Mouse (Mus musculus) midbrain, embryonic 13.5 days (tissue): ENCODE data around the gene Mtfr1l. TPM values are rescaled to one million over a fixed set of nuclear protein-coding genes. Genes with fewer than 3 reads are reported as not detected.
"Not testable (repeated sequence)": the region's sequence is repeated elsewhere in the genome, so short reads cannot be mapped to it uniquely, and the experiment has no call there.

ENCODE experiments used
- ATAC-seq: fragments of 200-750 bp; cut with Nextera tagmentation; 2 replicates; pipeline ENCODE4 v1.8.0; 2017; ENCODE audit warnings: mild to moderate bottlenecking, moderate TSS enrichment, moderate library complexity
- H3K27ac ChIP-seq: fragments of 300-500 bp; sonication (generic); 2 replicates; pipeline ENCODE4 v1.5.1; 2015; ENCODE audit warnings: inconsistent platforms, mild to moderate bottlenecking, moderate library complexity
- H3K27me3 ChIP-seq: fragments of 300-500 bp; sonication (generic); 2 replicates; pipeline ENCODE4 v1.6.1; 2015; ENCODE audit warnings: mild to moderate bottlenecking, inconsistent platforms
- H3K36me3 ChIP-seq: fragments of 300-500 bp; sonication (generic); 2 replicates; pipeline ENCODE4 v1.6.1; 2015; ENCODE audit warnings: mild to moderate bottlenecking, inconsistent platforms
- H3K4me1 ChIP-seq: fragments of 300-500 bp; sonication (generic); replicated peaks from 2 replicates; pipeline ENCODE4 v1.6.1; 2015; ENCODE audit warnings: inconsistent platforms
- H3K4me2 ChIP-seq: fragments of 300-500 bp; sonication (generic); replicated peaks from 2 replicates; pipeline ENCODE4 v1.6.1; 2015; ENCODE audit warnings: moderate library complexity, mild to moderate bottlenecking, inconsistent platforms
- H3K4me3 ChIP-seq: fragments of 300-500 bp; sonication (generic); replicated peaks from 2 replicates; pipeline ENCODE4 v1.5.1; 2015; ENCODE audit warnings: mild to moderate bottlenecking, inconsistent platforms
- H3K9ac ChIP-seq: fragments of 300-500 bp; sonication (generic); replicated peaks from 2 replicates; pipeline ENCODE4 v1.6.1; 2015; ENCODE audit warnings: mild to moderate bottlenecking, inconsistent platforms
- H3K9me3 ChIP-seq: fragments of 300-500 bp; sonication (generic); 2 replicates; pipeline ENCODE4 v1.6.1; 2016; ENCODE audit warnings: mild to moderate bottlenecking, inconsistent platforms
- WGBS: fragments of 180-500 bp; shearing (Covaris S2); methylation state at CpG from one replicate; pipeline ENCODE4 v1.1.7; 2015; 5-methylcytosine and 5-hydroxymethylcytosine counted together
- polyA plus RNA-seq: library from polyadenylated mRNA; unstranded; fragments of >200 nt; fragmentation: Nextera tagmentation; extraction: Ambion mirVana; gene quantifications from 2 replicates; pipeline ENCODE4 v1.2.1, GENCODE M21; 2015

The Mtfr1l gene
- polyA plus RNA-seq, 1 experiment from 2014 or later = 155 TPM

DNA sequence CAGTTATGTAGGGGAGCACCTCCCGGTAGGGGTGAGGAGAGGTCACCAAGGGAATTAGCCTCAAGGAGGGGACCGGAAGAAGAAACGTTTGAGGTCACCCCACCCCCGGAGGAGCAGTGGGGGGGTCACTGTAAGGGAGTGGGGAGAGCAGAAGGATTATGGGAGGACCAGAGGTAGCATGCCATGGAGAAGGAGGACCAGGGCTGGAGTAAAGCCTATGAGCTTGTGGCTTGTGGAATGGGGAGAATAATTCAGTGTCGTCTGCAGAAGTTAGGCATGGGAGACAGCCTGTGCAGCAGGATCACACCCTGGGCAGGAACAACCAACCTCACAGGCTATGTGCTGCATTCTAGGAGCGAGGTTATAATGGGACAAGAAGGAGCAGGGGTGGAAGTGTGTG, 38.0 kb downstream of the Mtfr1l start:
- H3K27ac ChIP-seq = 0 out of 2 replicates have a peak overlapping the region, but pooled peaks have one; percentile 7

GRCm38 (mm10) chr4:134496595-134497210, 38.5 kb downstream of the Mtfr1l start, which contains the start of gene Paqr7:
Gene Paqr7 (plus strand): TSS chr4:134496697.
- H3K4me1 ChIP-seq = peaks cover 36% of the 10 kb centered on the region
- H3K36me3 ChIP-seq = no peaks in the 10 kb centered on the region

More for the DNA sequence above, 38.0 kb downstream of the Mtfr1l start:
- Histone ChIP-seq H3K36me3 (no peaks in the 10 kb centered on the region), H3K27me3 (0 out of 2 replicates have a peak, but pooled peaks cover 7% of the 10 kb centered on the region), H3K4me2 (peak overlapping the region; percentile 89), H3K4me1 (peaks cover 36% of the 10 kb centered on the region), H3K9ac (peak overlapping the region; percentile 76), H3K4me3 (peak overlapping the region; percentile 55), H3K9me3 (no peaks in the 10 kb centered on the region)
- ATAC-seq = peak; percentile 65
- WGBS = 13% methylated on average over 6 of the region's 6 CpGs

DNA sequence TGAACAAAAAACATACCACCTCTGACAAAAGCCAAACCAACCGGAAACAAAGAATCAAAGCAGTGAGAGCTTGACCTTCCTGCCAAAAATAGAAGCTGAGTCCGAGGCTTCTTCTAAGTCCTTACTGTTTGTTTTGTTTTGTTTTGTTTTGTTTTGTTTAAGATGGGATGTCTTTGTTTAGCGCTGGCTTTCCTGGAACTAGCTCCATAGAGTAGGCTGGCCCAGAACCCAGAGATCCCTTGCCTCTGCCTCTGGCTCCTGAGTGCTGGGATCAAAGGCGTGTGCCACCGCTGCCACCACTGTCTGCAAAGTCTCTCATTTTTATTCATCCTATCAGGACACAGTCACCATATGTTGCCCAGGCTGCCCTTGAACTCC, 39.7 kb downstream of the Mtfr1l start:
- Histone ChIP-seq H3K27ac (no peak overlapping the region), H3K36me3 (no peaks in the 10 kb centered on the region), H3K9ac (no peak overlapping the region), H3K4me1 (peaks cover 36% of the 10 kb centered on the region), H3K9me3 (no peaks in the 10 kb centered on the region), H3K4me3 (no peak overlapping the region), H3K27me3 (0 out of 2 replicates have a peak, but pooled peaks cover 7% of the 10 kb centered on the region), H3K4me2 (no peak overlapping the region)
- WGBS = 63% methylated on average over 5 of the region's 5 CpGs
- ATAC-seq = no peak

More at GRCm38 (mm10) chr4:134496595-134497210, 38.5 kb downstream of the Mtfr1l start, which contains the start of gene Paqr7:
- 4% methylated on average over 35 of the region's 35 CpGs for WGBS
- H3K4me2 ChIP-seq = peak within 1 kb of the TSS; percentile 89
- no peaks in the 10 kb centered on the region for H3K9me3 ChIP-seq
- H3K4me3 ChIP-seq = peak within 1 kb of the TSS; percentile 55
- ATAC-seq = peak; percentile 88
- 0 out of 2 replicates have a peak, but pooled peaks cover 7% of the 10 kb centered on the region for H3K27me3 ChIP-seq
- peak within 1 kb of the TSS; percentile 76 for H3K9ac ChIP-seq
- peak within 1 kb of the TSS; percentile 7; the same call in 1 of the 2 replicates for H3K27ac ChIP-seq

DNA sequence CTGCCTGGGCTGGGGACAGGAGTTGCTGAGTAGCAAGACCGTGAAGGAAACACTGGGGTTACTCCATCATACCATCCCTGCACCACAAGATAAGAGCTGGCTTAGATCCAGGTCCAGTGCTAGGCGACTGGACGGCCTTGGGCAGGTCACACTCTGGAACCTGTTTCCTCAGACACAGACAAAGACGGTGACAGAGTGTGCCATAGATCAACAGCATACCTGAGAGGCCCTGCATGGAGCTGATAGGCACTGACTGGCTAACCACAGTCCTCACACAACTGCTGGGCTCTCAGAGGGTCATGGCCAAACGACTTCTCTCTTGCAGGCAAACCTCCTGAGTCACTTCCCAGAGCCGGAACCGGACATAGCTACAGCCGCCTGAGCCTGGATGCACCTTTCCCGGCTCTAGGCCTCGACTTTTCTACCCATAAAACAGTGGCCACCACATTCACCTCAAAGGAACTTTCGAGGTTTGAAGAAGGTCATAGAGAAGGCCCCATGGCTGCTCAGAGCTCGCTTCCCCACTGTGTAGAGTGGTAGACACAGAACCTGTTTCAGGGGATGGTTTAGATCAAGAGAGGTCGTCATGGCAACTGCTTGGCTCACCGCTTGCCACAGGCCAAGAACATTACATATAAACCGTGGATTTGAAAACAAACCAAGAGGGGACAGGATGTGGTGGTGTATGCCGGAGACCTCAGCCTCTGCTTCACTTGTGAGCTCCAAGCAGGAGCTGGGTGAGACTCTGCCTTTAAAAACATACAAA, 40.2 kb downstream of the Mtfr1l start:
- Histone ChIP-seq H3K9ac (no peak overlapping the region), H3K36me3 (no peaks in the 10 kb centered on the region), H3K4me1 (peaks cover 36% of the 10 kb centered on the region), H3K9me3 (no peaks in the 10 kb centered on the region), H3K27ac (no peak overlapping the region), H3K4me3 (no peak overlapping the region), H3K27me3 (0 out of 2 replicates have a peak, but pooled peaks cover 7% of the 10 kb centered on the region), H3K4me2 (no peak overlapping the region)
- WGBS = 67% methylated on average over 16 of the region's 16 CpGs
- peak; percentile 53; the same call in 1 of the 2 replicates for ATAC-seq

GRCm38 (mm10) chr4:134494161-134494560, 41.0 kb downstream of the Mtfr1l start:
- not testable (repeated sequence) for H3K9ac ChIP-seq, H3K4me2 ChIP-seq, H3K27me3 ChIP-seq, H3K9me3 ChIP-seq, H3K36me3 ChIP-seq, H3K4me3 ChIP-seq, H3K27ac ChIP-seq, ATAC-seq
- WGBS = 94% methylated on average over 6 of the region's 6 CpGs
- peaks cover 36% of the 10 kb centered on the region for H3K4me1 ChIP-seq

- Histone ChIP-seq H3K9me3 (no peaks in the 10 kb centered on the region), H3K27ac (no peak overlapping the region), H3K27me3 (0 out of 2 replicates have a peak, but pooled peaks cover 7% of the 10 kb centered on the region), H3K4me3 (no peak overlapping the region), H3K4me2 (no peak overlapping the region), H3K9ac (no peak overlapping the region), H3K36me3 (no peaks in the 10 kb centered on the region), H3K4me1 (peaks cover 20% of the 10 kb centered on the region)
- 81% methylated on average over 6 of the region's 6 CpGs for WGBS
- ATAC-seq = no peak
Observed at GRCm38 (mm10) chr4:134491716-134492115, 43.5 kb downstream of the Mtfr1l start.

GRCm38 (mm10) chr4:134489986-134490665, 45.1 kb downstream of the Mtfr1l start:
- ATAC-seq = no peak
- 89% methylated on average over 11 of the region's 11 CpGs for WGBS

DNA sequence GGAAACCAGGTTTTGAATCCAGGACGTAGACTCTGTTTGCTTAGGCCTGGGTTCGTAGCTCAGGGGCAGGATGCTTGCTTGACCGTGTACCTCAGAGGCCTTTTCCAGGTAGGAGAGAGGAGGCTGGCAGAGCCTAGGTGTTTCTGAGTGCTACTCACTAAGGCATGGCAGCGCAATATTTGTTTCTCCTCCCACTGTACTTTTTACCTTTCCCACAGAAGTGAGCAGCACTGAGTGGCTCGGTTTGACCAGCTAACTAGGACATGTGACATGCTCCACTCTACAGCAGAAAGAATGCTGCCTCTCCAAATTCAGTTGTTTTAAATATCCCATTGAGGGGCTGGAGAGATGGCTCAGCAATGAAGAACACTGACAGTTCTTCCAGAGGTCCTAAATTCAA, 47.0 kb downstream of the Mtfr1l start:
- 93% methylated on average over 5 of the region's 5 CpGs for WGBS
- H3K4me2 ChIP-seq = no peak overlapping the region
- no peaks in the 10 kb centered on the region for H3K9me3 ChIP-seq
- H3K27me3 ChIP-seq = no peaks in the 10 kb centered on the region
- H3K4me3 ChIP-seq = no peak overlapping the region
- no peak overlapping the region for H3K9ac ChIP-seq
- no peaks in the 10 kb centered on the region for H3K4me1 ChIP-seq
- no peak overlapping the region for H3K27ac ChIP-seq
- no peak for ATAC-seq
- H3K36me3 ChIP-seq = no peaks in the 10 kb centered on the region

More at GRCm38 (mm10) chr4:134489986-134490665, 45.1 kb downstream of the Mtfr1l start:
- Histone ChIP-seq H3K9me3 (no peaks in the 10 kb centered on the region), H3K27me3 (no peaks in the 10 kb centered on the region), H3K4me1 (peaks cover 6% of the 10 kb centered on the region), H3K9ac (no peak overlapping the region), H3K27ac (no peak overlapping the region), H3K36me3 (no peaks in the 10 kb centered on the region), H3K4me3 (no peak overlapping the region), H3K4me2 (no peak overlapping the region)

DNA sequence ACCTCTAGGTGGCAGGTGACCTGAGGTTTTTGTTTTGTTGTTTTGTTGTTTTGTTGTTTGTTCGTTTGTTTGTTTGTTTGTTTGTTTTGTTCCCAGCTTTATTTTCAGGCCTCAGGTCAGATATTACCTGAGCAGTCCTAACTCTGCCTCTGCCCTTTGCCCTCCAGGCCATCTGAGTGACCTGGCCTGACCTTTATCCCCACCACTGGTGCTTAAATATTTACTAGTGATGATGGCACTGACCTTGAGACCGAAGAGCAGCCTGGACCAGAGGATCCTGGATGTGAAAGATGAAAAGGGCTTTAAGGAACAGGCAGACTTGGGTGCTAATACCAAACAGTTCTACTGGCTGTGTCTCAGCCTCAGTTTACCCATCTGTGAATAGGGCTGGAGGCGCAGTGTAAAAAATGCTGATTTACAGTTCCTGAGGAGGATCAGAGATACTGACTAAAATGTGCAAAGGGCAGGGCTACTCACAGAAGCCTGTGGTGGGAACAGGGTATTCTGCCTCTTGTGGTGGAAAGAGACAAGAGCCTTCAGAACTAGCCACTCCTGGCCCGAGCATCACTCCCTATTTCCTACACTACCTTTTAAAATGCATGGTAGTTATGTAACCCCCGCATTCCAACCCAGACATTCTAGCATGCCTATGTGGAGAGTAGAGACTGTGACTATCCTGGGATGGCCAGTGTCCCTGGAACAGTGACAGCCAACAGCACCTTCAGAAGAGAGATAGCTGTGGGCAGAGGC, 49.9 kb downstream of the Mtfr1l start:
- Histone ChIP-seq H3K4me1 (no peaks in the 10 kb centered on the region), H3K4me2 (no peak overlapping the region), H3K9me3 (no peaks in the 10 kb centered on the region), H3K27ac (no peak overlapping the region), H3K4me3 (no peak overlapping the region), H3K9ac (no peak overlapping the region), H3K36me3 (no peaks in the 10 kb centered on the region), H3K27me3 (no peaks in the 10 kb centered on the region)
- WGBS = 86% methylated on average over 5 of the region's 5 CpGs
- no peak for ATAC-seq

DNA sequence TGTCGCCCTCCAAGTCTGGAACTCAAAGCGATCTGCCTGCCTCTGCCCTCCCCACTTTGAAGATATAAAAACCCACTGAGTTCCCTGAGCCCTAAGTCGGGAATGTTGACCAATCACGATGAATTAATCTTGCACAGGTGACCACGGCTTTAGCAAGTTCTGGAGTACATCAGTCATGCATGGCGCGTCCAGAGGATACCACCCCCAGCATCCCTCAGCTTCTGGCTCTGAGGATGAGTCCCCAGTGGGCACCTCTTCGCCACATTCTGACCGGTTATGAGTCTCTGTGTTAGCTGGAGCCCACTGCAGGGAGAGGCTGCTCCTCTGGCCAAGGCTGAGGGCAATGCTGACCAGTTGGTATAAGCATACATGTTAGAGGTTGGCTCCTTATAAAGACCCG, 51.0 kb downstream of the Mtfr1l start:
- Histone ChIP-seq H3K36me3 (no peaks in the 10 kb centered on the region), H3K27me3 (no peaks in the 10 kb centered on the region), H3K9ac (no peak overlapping the region), H3K9me3 (no peaks in the 10 kb centered on the region), H3K27ac (no peak overlapping the region), H3K4me3 (no peak overlapping the region), H3K4me2 (no peak overlapping the region), H3K4me1 (no peaks in the 10 kb centered on the region)
- 85% methylated on average over 10 of the region's 10 CpGs for WGBS
- no peak for ATAC-seq

GRCm38 (mm10) chr4:134483696-134484095, 51.5 kb downstream of the Mtfr1l start:
- H3K9ac ChIP-seq = no peak overlapping the region
- no peak for ATAC-seq

More at GRCm38 (mm10) chr4:134483696-134484095, 51.5 kb downstream of the Mtfr1l start:
- H3K36me3 ChIP-seq = no peaks in the 10 kb centered on the region
- no peak overlapping the region for H3K4me2 ChIP-seq
- H3K9me3 ChIP-seq = no peaks in the 10 kb centered on the region
- no peak overlapping the region for H3K4me3 ChIP-seq
- H3K27me3 ChIP-seq = no peaks in the 10 kb centered on the region
- H3K27ac ChIP-seq = no peak overlapping the region
- peaks cover 4% of the 10 kb centered on the region for H3K4me1 ChIP-seq
- 55% methylated on average over 6 of the region's 6 CpGs for WGBS
